Mouse (Mus musculus): ENCODE results near the gene Chd5. TPM values are rescaled to one million over a fixed set of nuclear protein-coding genes. Genes with fewer than 3 reads are reported as not detected.

The Chd5 gene
- polyA plus RNA-seq (2014; fragmentation: Illumina TruSeq; extraction: RNeasy Lipid Tissue Mini Kit (QIAGEN cat#74804); ENCODE audit: insufficient read depth, low read depth, low replicate concordance), result 0.34 TPM

DNA sequence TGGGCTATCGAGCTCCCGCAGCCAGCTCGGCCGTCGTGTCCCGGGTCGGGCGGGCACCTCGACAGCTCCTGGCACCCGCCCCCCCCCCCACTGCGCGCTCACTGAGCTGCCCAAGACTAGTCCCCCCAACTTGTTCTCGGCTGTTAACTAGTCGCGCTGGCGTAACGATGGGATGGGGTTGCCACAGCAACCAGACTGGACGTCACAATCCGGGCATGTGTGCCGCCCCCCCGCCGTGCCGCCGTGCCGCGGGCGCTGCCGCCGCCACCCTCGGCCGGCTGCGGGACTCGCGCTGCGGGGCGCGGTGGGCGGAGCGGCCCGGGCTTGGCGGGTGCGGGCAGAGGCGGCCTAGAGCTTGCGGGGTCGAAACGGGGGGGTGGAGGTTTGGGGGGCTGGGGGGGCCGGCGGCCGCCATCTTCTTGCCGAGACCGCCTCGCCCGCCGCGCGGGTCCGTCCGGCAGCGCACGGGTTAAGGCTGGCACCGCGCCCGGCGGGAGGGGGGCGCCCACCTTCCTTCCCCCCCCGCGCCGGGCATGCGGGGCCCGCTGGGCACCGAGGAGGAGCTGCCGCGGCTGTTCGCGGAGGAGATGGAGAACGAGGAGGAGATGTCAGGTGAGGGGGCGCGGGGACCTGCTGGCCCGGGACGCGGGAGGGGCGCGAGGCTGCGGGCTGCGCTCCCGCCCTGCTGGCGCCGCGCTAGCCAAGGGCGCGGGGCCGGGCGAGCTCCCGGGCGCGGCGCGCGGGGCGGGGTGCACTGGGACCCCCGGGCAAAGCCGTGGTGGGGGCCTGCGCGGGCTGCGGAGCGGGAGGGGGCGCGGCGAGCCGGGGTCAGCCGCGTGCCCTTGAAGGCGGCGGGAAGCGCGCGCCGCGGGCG is at the start of gene Chd5:
Gene Chd5, plus strand, starts transcription at position 233 of the 874 bp plus-strand sequence.

DNA sequence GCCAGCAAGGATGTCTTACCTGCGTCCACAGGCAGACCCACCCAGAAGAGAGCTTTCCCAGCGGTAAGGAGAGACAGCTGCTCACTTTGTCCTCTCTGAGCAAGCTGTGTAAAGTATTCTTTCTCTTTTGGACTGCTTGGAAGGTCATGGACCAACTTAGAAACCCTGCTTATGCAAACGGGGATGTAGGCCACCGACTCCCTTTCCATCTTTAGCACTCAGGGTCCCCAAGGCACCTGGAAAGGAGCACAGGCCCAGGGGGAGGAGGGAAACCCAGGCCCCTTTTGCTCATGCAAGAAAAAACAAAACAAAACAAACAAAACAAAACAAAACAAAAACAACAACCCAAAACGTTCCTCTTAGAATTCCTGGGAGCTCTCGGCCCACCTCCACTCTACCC is 46.9 kb upstream of the Chd5 start, which contains the start of gene Hes3:
Gene Hes3, minus strand, starts transcription at position 101 of the 400 bp plus-strand sequence.

GRCm38 (mm10) chr4:152296874-152297861 is 41.3 kb upstream of the Chd5 start, which contains the start of gene Icmt:
Gene Icmt, plus strand, starts transcription at chr4:152297227.

DNA sequence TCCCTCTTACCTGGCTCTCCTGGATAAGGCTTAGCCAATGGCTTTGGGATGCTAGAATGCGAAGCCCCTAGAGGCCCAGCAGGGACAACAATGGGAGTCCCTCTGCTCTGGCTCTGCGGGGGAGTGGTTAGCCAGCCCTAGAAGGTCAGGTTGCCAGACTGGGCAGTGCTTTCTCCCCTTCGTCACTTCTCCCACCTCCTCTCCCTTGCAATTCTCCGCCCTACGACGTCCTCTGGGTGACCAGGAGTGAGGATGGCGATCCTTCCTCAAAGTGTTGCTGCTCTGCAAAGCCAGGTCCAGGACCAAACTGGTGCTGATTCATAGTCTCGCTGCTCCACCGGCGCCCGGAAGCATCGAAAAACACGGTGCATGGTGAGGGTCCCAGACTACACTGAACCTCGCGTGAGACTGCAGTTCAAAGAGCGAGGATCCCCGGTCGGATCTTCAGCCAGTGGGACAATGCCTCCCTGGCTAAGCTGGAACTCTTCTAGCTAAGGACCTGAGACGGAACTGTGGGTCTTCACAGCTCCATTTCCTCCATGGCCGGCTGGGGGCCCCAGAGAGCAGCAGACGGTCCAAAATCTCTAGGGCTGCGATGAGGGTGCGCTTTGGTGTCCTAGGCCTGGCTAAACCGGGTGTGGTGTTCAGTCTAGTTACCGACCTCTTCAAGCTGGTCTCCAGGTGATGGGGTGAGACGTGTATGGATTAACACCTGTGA is 19.8 kb upstream of the Chd5 start, which contains the start of gene Rnf207:
Gene Rnf207, minus strand, starts transcription at position 477 of the 718 bp plus-strand sequence.

DNA sequence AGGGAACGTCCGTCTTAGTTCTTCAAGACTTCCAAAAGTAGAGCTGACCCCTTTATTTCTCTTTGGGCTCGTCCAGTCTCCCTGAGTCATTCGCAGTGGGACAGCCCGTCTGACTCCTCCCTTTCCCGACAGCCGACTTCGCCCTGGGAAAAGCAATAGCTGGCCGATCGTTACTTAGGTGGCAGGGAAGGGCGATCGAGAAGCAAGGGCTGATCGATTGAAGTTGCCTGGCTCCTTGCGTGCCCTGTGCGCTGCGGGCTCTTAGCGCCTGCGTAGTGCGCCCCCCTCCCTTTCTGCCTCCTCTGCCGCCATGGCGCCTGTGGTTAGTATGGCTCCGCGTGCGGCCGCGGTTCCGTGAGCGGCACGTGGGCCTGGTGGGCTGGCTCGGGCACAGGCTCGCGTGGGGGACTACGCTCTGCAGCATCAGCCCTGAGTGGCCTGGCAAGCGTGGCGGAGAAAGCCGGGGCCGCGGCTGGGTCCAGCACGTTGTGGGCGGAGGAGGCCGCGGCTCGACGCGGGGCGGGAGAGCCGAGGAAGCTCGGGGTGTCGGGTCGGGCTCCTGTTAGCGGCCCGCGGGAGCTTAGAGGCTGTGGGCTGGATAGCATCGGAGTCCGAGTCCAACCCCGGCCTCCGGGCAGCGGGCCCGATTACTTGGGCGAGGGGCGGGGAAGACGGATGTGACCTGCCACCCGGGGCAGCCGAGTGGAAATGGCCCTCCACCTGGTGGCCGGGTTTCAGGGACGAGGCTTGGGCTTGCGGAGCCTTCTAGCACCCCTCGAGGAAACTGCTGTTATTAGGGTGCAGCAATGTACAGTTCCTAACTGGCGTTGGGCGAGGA is 12.7 kb upstream of the Chd5 start, which contains the start of gene Rpl22:
Gene Rpl22, plus strand, starts transcription at position 169 of the 838 bp plus-strand sequence.

Other genes with a start within 250 kb of the Chd5 start
- gene Tnfrsf25, start 222.7 kb upstream of the Chd5 start, polyA plus RNA-seq (2014; fragmentation: Illumina TruSeq; extraction: RNeasy Lipid Tissue Mini Kit (QIAGEN cat#74804); ENCODE audit: insufficient read depth, low read depth, low replicate concordance), result 3.8 TPM
- gene Espn, start 186.3 kb upstream of the Chd5 start, polyA plus RNA-seq (2014; fragmentation: Illumina TruSeq; extraction: RNeasy Lipid Tissue Mini Kit (QIAGEN cat#74804); ENCODE audit: insufficient read depth, low read depth, low replicate concordance), result 2.4 TPM
- gene Hes2, start 179.8 kb upstream of the Chd5 start, polyA plus RNA-seq (2014; fragmentation: Illumina TruSeq; extraction: RNeasy Lipid Tissue Mini Kit (QIAGEN cat#74804); ENCODE audit: insufficient read depth, low read depth, low replicate concordance), result 3.3 TPM
- gene Acot7, start 160.5 kb upstream of the Chd5 start, polyA plus RNA-seq (2014; fragmentation: Illumina TruSeq; extraction: RNeasy Lipid Tissue Mini Kit (QIAGEN cat#74804); ENCODE audit: insufficient read depth, low read depth, low replicate concordance), result 118 TPM
- gene Gpr153, start 64.4 kb upstream of the Chd5 start, polyA plus RNA-seq (2014; fragmentation: Illumina TruSeq; extraction: RNeasy Lipid Tissue Mini Kit (QIAGEN cat#74804); ENCODE audit: insufficient read depth, low read depth, low replicate concordance), result 8.2 TPM
- not detected for gene Hes3, start 47.0 kb upstream of the Chd5 start, polyA plus RNA-seq (2014; fragmentation: Illumina TruSeq; extraction: RNeasy Lipid Tissue Mini Kit (QIAGEN cat#74804); ENCODE audit: insufficient read depth, low read depth, low replicate concordance)
- 23.1 TPM for gene Icmt, start 41.4 kb upstream of the Chd5 start, polyA plus RNA-seq (2014; fragmentation: Illumina TruSeq; extraction: RNeasy Lipid Tissue Mini Kit (QIAGEN cat#74804); ENCODE audit: insufficient read depth, low read depth, low replicate concordance)
- 0.60 TPM for gene Rnf207, start 19.7 kb upstream of the Chd5 start, polyA plus RNA-seq (2014; fragmentation: Illumina TruSeq; extraction: RNeasy Lipid Tissue Mini Kit (QIAGEN cat#74804); ENCODE audit: insufficient read depth, low read depth, low replicate concordance)
- gene Rpl22, start 12.9 kb upstream of the Chd5 start, polyA plus RNA-seq (2014; fragmentation: Illumina TruSeq; extraction: RNeasy Lipid Tissue Mini Kit (QIAGEN cat#74804); ENCODE audit: insufficient read depth, low read depth, low replicate concordance), result 831 TPM
- gene Nphp4, start 138.1 kb downstream of the Chd5 start, polyA plus RNA-seq (2014; fragmentation: Illumina TruSeq; extraction: RNeasy Lipid Tissue Mini Kit (QIAGEN cat#74804); ENCODE audit: insufficient read depth, low read depth, low replicate concordance), result 0.68 TPM
- 5.5 TPM for gene Kcnab2, start 139.2 kb downstream of the Chd5 start, polyA plus RNA-seq (2014; fragmentation: Illumina TruSeq; extraction: RNeasy Lipid Tissue Mini Kit (QIAGEN cat#74804); ENCODE audit: insufficient read depth, low read depth, low replicate concordance)